Mouse (Mus musculus): ENCODE data around the gene Glis1.

GRCm38 (mm10) chr4:107449519-107449918 lies 15.1 kb downstream of the Glis1 start:
- TF ChIP-seq POLR2A (IDR thresholded peaks at IDR 0.05; ENCODE audit: extremely low read depth, insufficient read depth, low read length), result no peak
- TF ChIP-seq CTCF (IDR thresholded peaks at IDR 0.05; ENCODE audit: extremely low read depth, insufficient read depth, low read length), result no peak

All from cortical plate, adult 2 months (tissue).